Mouse (Mus musculus) CH12.LX (cell line): Measurements from ENCODE around the gene Ppm1l. TPM values are rescaled to one million over a fixed set of nuclear protein-coding genes. Genes with fewer than 3 reads are reported as not detected.
"Not testable (repeated sequence)": the region's sequence is repeated elsewhere in the genome, so short reads cannot be mapped to it uniquely, and the experiment has no call there.

Experiments used
- DNase-seq: peaks from one replicate; pipeline ENCODE4 v3.0.0-alpha.2; 2013; ENCODE audit errors: extremely low read depth
- H3K27ac ChIP-seq: 2 replicates; pipeline ENCODE4 v1.5.1; 2012; ENCODE audit warnings: low read depth, mild to moderate bottlenecking, control low read depth, moderate library complexity; ENCODE audit not compliant: insufficient read depth
- H3K27me3 ChIP-seq: replicated peaks from 2 replicates; pipeline ENCODE3; 2012; ENCODE audit warnings: inconsistent platforms
- H3K36me3 ChIP-seq, 2 experiments: replicated peaks in 1 of 2; 2 replicates each; pipeline versions ENCODE3 to v1.6.1; 2012; ENCODE audit warnings: inconsistent platforms in 1 of 2, low read length in 1 of 2, mild to moderate bottlenecking in 1 of 2, mixed read lengths in 1 of 2, moderate library complexity in 1 of 2; ENCODE audit not compliant: control insufficient read depth in 1 of 2, insufficient read depth in 1 of 2
- H3K4me1 ChIP-seq, 2 experiments: 2 replicates each; pipeline ENCODE4 v1.6.1; 2012; ENCODE audit warnings: inconsistent platforms in 1 of 2, moderate library complexity in 1 of 2; ENCODE audit not compliant: insufficient read depth in 2 of 2, control insufficient read depth in 1 of 2
- H3K4me2 ChIP-seq: 2 replicates; pipeline ENCODE4 v1.6.1; 2012; ENCODE audit warnings: low read depth, mild to moderate bottlenecking, control low read depth; ENCODE audit not compliant: poor library complexity, insufficient read depth, severe bottlenecking
- H3K4me3 ChIP-seq, 3 experiments: fragments of 150-350 bp in 1 of 3; sonication (generic) in 1 of 3; replicated peaks in 1 of 3; 2 replicates each; pipeline versions ENCODE3 to v1.5.1; 2011 to 2012; ENCODE audit warnings: low read depth in 2 of 3, low read length in 2 of 3, mild to moderate bottlenecking in 2 of 3, moderate library complexity in 2 of 3, control low read depth in 1 of 3, improper control_type of control experiment in 1 of 3, inconsistent platforms in 1 of 3, mixed read lengths in 1 of 3; ENCODE audit not compliant: poor library complexity in 1 of 3
- H3K79me2 ChIP-seq: replicated peaks from 2 replicates; pipeline ENCODE4 v1.6.1; 2012; ENCODE audit warnings: mild to moderate bottlenecking, moderate library complexity; ENCODE audit not compliant: control insufficient read depth, poor library complexity, insufficient read depth, severe bottlenecking; ENCODE audit errors: extremely low read depth
- H3K9ac ChIP-seq: 2 replicates; pipeline ENCODE4 v1.6.1; 2012; ENCODE audit warnings: low read depth, mild to moderate bottlenecking, control low read depth, moderate library complexity; ENCODE audit not compliant: insufficient read depth
- H3K9me3 ChIP-seq: replicated peaks from 2 replicates; pipeline ENCODE3; 2012; ENCODE audit warnings: low read length, inconsistent platforms, mixed read lengths
- CHD2 ChIP-seq: IDR thresholded peaks from 2 replicates; pipeline ENCODE4 v1.6.1; 2011; ENCODE audit warnings: low read length, improper control_type of control experiment
- CTCF ChIP-seq, 2 experiments: IDR thresholded peaks in 1 of 2; conservative IDR thresholded peaks in 1 of 2; 2 replicates each; pipeline ENCODE4 v1.5.1; 2011 to 2012; ENCODE audit warnings: low read depth in 2 of 2, low read length in 2 of 2, improper control_type of control experiment in 1 of 2, inconsistent platforms in 1 of 2, mild to moderate bottlenecking in 1 of 2, moderate library complexity in 1 of 2
- EP300 ChIP-seq: IDR thresholded peaks from 2 replicates; pipeline ENCODE4 v1.6.1; 2011; ENCODE audit warnings: low read length, improper control_type of control experiment
- GABPA ChIP-seq: IDR thresholded peaks from 2 replicates; pipeline ENCODE4 v1.6.1; 2012; ENCODE audit warnings: low read depth, low read length, improper control_type of control experiment, inconsistent platforms; ENCODE audit not compliant: insufficient replicate concordance
- JUND ChIP-seq: conservative IDR thresholded peaks from 2 replicates; pipeline ENCODE4 v1.6.1; 2011; ENCODE audit warnings: low read depth, low read length, improper control_type of control experiment
- KAT2A ChIP-seq: IDR thresholded peaks from 2 replicates; pipeline ENCODE4 v1.6.1; 2012; ENCODE audit warnings: low read length, improper control_type of control experiment, inconsistent platforms; ENCODE audit not compliant: insufficient replicate concordance
- MAZ ChIP-seq: IDR thresholded peaks from 2 replicates; pipeline ENCODE4 v1.6.1; 2012; ENCODE audit warnings: low read depth, mild to moderate bottlenecking, inconsistent platforms, low read length, improper control_type of control experiment, moderate library complexity
- MXI1 ChIP-seq: IDR thresholded peaks from 2 replicates; pipeline ENCODE4 v1.6.1; 2011; ENCODE audit warnings: mild to moderate bottlenecking, low read depth, low read length, improper control_type of control experiment
- MYC ChIP-seq: IDR thresholded peaks from 2 replicates; pipeline ENCODE4 v1.6.1; 2011; ENCODE audit warnings: low read depth, mild to moderate bottlenecking, improper control_type of control experiment, low read length
- POLR2A ChIP-seq: IDR thresholded peaks from 2 replicates; pipeline ENCODE4 v1.6.1; 2011; ENCODE audit warnings: low read depth, mild to moderate bottlenecking, improper control_type of control experiment, low read length
- POLR2AphosphoS2 ChIP-seq: IDR thresholded peaks from 2 replicates; pipeline ENCODE4 v1.6.1; 2011; ENCODE audit warnings: low read depth, low read length, improper control_type of control experiment
- RAD21 ChIP-seq: IDR thresholded peaks from 2 replicates; pipeline ENCODE4 v1.6.1; 2011; ENCODE audit warnings: low read depth, mild to moderate bottlenecking, low read length, improper control_type of control experiment, moderate library complexity
- RCOR1 ChIP-seq: conservative IDR thresholded peaks from 2 replicates; pipeline ENCODE4 v1.6.1; 2012; ENCODE audit warnings: low read depth, mild to moderate bottlenecking, inconsistent platforms, low read length, improper control_type of control experiment
- SMC3 ChIP-seq: IDR thresholded peaks from 2 replicates; pipeline ENCODE4 v1.6.1; 2011; ENCODE audit warnings: low read depth, low read length, improper control_type of control experiment
- USF2 ChIP-seq: conservative IDR thresholded peaks from 2 replicates; pipeline ENCODE4 v1.6.1; 2011; ENCODE audit warnings: low read depth, low read length, improper control_type of control experiment
- ZC3H11A ChIP-seq: IDR thresholded peaks from 2 replicates; pipeline ENCODE4 v1.6.1; 2012; ENCODE audit warnings: low read depth, mild to moderate bottlenecking, inconsistent platforms, low read length, improper control_type of control experiment
- ZMIZ1 ChIP-seq: IDR thresholded peaks from 2 replicates; pipeline ENCODE4 v1.6.1; 2012; ENCODE audit warnings: low read depth, mild to moderate bottlenecking, inconsistent platforms, low read length, improper control_type of control experiment
- ZNF384 ChIP-seq: IDR thresholded peaks from 2 replicates; pipeline ENCODE4 v1.6.1; 2012; ENCODE audit warnings: low read depth, low read length, improper control_type of control experiment, inconsistent platforms
- dilution Hi-C: fragments of 300-500 bp; cut with MboI; formaldehyde crosslinking; loops from 2 replicates; pipeline ENCODE4 v1.14.3; 2020; ENCODE audit warnings: low sequenced_read_pairs; ENCODE audit not compliant: extremely low pct_unique_long_range_greater_than_20kb, extremely low pct_ligation_motif_present
- in situ Hi-C: fragments of 300-500 bp; cut with MboI; formaldehyde crosslinking; loops from 3 replicates; pipeline ENCODE4 v1.14.3; 2019; ENCODE audit warnings: low sequenced_read_pairs, low pct_ligation_motif_present, low pct_unique_long_range_greater_than_20kb, mixed read lengths
- polyA plus RNA-seq: library from polyadenylated mRNA; unstranded; fragments of >175 nt; gene quantifications from 2 replicates; pipeline ENCODE4 v1.2.1, GENCODE M21; 2012; ENCODE audit warnings: low read depth; ENCODE audit not compliant: insufficient read length
- total RNA-seq, 2 experiments: library from RNA; depleted of rRNA; stranded (reverse); fragments of 300-350 nt in 1 of 2; fragments of >200 nt in 1 of 2; gene quantifications; 2 replicates each; pipeline ENCODE4 v1.2.3; 2012 to 2014

Gene Ppm1l
- total and polyA plus RNA-seq, 3 experiments = 0.68 to 2.4 (median 1.7) TPM

DNA sequence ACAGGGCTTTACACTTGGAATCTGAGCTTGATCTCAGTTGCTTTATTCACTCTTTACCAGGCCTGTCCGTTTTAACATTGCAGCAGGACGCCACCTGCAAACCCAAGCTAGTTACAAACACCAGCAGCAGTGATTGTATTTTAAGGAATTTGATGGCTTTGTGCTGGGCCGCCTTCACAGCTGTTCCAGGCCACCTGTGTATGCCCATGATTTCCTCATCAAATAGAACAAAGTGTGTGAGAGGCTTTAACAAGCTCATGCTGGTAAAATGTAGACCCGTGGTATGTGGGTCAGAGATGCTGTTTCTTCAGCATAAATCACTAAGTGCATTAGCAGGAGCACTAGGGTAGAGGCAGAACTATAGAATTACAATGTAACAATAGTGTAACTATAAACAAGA is 106.7 kb downstream of the Ppm1l start:
- no peak overlapping the region for H3K9ac ChIP-seq
- no peak for DNase-seq
- in situ Hi-C loops = no loop called here
- H3K36me3 ChIP-seq = no peaks in the 10 kb centered on the region
- peaks cover 0 to 4% of the 10 kb centered on the region in 2 experiments; a peak in 2 of 4 replicates for H3K4me1 ChIP-seq
- H3K27me3 ChIP-seq = no peaks in the 10 kb centered on the region
- H3K27ac ChIP-seq = no peak overlapping the region
- TF ChIP-seq JUND = no peak
- TF ChIP-seq POLR2AphosphoS2 = no peak
- H3K79me2 ChIP-seq = no peaks in the 10 kb centered on the region
- H3K4me3 ChIP-seq = no peak overlapping the region
- no peak overlapping the region for H3K4me2 ChIP-seq
- H3K9me3 ChIP-seq = peaks cover 3% of the 10 kb centered on the region
- dilution Hi-C loops = no loop called here

DNA sequence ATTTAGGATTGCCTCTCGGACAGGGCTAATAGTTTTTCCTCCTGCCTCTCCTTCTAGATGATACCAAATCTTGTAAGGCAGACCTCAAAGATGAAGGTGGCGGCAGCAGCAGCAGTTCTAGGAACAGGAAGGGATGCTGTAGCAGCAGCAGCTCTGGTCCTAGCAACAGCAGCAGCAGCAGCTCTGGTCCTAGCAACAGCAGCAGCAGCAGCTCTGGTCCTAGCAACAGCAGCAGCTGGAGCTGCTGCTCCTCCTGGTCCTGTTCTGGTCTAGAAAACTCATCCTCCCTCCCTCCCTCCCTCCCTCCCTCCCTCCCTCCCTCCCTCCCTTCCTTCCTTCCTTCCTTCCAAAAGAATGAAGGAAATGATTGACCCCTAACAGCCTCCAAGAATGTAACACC is 108.1 kb downstream of the Ppm1l start:
- H3K4me1 ChIP-seq, H3K4me2 ChIP-seq, H3K9me3 ChIP-seq, H3K9ac ChIP-seq, H3K27ac ChIP-seq, DNase-seq, H3K4me3 ChIP-seq, in situ Hi-C loops, H3K27me3 ChIP-seq, H3K79me2 ChIP-seq, dilution Hi-C loops, H3K36me3 ChIP-seq: not testable (repeated sequence)

DNA sequence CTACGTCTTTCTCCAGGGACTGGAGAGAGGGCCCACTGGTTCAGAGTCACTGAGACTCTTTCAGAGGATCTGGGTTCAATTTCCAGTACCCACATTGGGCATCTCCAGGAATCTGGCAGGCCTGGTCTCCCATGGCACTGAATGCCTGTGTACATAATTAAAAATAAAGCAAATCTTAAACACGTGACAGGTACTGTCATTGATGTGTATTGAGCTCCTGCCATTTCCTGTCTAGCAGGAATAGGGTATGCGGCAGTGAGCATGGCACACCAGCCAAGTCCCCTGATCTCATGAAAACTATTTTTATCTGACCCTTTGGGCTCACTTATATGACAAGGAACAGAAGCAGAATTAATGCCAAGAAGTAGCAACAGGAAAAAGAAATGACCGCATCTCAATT is 110.6 kb downstream of the Ppm1l start:
- in situ Hi-C loops = no loop called here
- no peaks in the 10 kb centered on the region for H3K27me3 ChIP-seq
- peaks cover 2% of the 10 kb centered on the region for H3K9me3 ChIP-seq
- dilution Hi-C loops = no loop called here
- no peaks in the 10 kb centered on the region for H3K79me2 ChIP-seq
- H3K4me3 ChIP-seq = no peak overlapping the region
- DNase-seq = no peak
- no peaks in the 10 kb centered on the region for H3K36me3 ChIP-seq
- H3K9ac ChIP-seq = no peak overlapping the region
- H3K4me2 ChIP-seq = no peak overlapping the region
- H3K4me1 ChIP-seq = no peaks in the 10 kb centered on the region
- TF ChIP-seq USF2 (no peak), MAZ (no peak), KAT2A (no peak), MYC (no peak), ZC3H11A (no peak), SMC3 (no peak), CHD2 (no peak), GABPA (no peak), RAD21 (no peak), POLR2A (no peak), ZNF384 (no peak), MXI1 (no peak), CTCF (conservative IDR thresholded peaks at IDR 0.05 in 1 of 2, IDR thresholded peaks at IDR 0.05 in 1 of 2; ENCODE audit: low read depth in 2 of 2, low read length in 2 of 2) (no peak), ZMIZ1 (no peak), RCOR1 (no peak), JUND (no peak), EP300 (no peak)
- no peak overlapping the region for H3K27ac ChIP-seq
